Mouse (Mus musculus): Measurements from ENCODE around the gene Sdcbp2. TPM values are rescaled to one million over a fixed set of nuclear protein-coding genes. Genes with fewer than 3 reads are reported as not detected.

The Sdcbp2 gene
- 1 to 10 TPM; 1.7 to 2.7 (median 2.5) TPM for total RNA-seq (2022)

- no peak for DNase-seq (ENCODE audit: low spot score)
These were observed at the start of gene Sdcbp2 for GRCm38 (mm10) chr2:151571873-151572700. TSS of gene Sdcbp2 (plus strand) at chr2:151572622.

GRCm38 (mm10) chr2:151524324-151525041 lies 47.9 kb upstream of the Sdcbp2 start:
- no peak for DNase-seq (ENCODE audit: low spot score)

- DNase-seq (ENCODE audit: low spot score): no peak
These were observed 46.9 kb upstream of the Sdcbp2 start for GRCm38 (mm10) chr2:151525520-151525919.

GRCm38 (mm10) chr2:151528066-151528465 lies 44.4 kb upstream of the Sdcbp2 start:
- DNase-seq (ENCODE audit: low spot score): no peak

- DNase-seq (ENCODE audit: low spot score): no peak
These were observed 43.3 kb upstream of the Sdcbp2 start for GRCm38 (mm10) chr2:151529169-151529568.

GRCm38 (mm10) chr2:151530378-151531230 lies 41.8 kb upstream of the Sdcbp2 start:
- DNase-seq (ENCODE audit: low spot score): no peak

- DNase-seq (ENCODE audit: low spot score): no peak
These were observed 38.8 kb upstream of the Sdcbp2 start for GRCm38 (mm10) chr2:151533632-151534031.

- DNase-seq (ENCODE audit: low spot score): no peak
These were observed 36.3 kb upstream of the Sdcbp2 start for GRCm38 (mm10) chr2:151535961-151536617.

- peak; percentile 49 for DNase-seq (ENCODE audit: low spot score)
These were observed 35.8 kb upstream of the Sdcbp2 start for GRCm38 (mm10) chr2:151536618-151536974.

GRCm38 (mm10) chr2:151538646-151539045 lies 33.8 kb upstream of the Sdcbp2 start:
- DNase-seq (ENCODE audit: low spot score): no peak

GRCm38 (mm10) chr2:151542323-151543062 lies 29.9 kb upstream of the Sdcbp2 start, which contains the start of gene Fkbp1a:
TSS of gene Fkbp1a (plus strand) at chr2:151542483.
- peak; percentile 97 for DNase-seq (ENCODE audit: low spot score)

GRCm38 (mm10) chr2:151543063-151543895 lies 29.1 kb upstream of the Sdcbp2 start:
- DNase-seq (ENCODE audit: low spot score): peak; percentile 65

- no peak for DNase-seq (ENCODE audit: low spot score)
These were observed 27.7 kb upstream of the Sdcbp2 start for GRCm38 (mm10) chr2:151544673-151545072.

- no peak for DNase-seq (ENCODE audit: low spot score)
These were observed 25.9 kb upstream of the Sdcbp2 start for GRCm38 (mm10) chr2:151546571-151546970.

GRCm38 (mm10) chr2:151549615-151550121 lies 22.8 kb upstream of the Sdcbp2 start:
- no peak for DNase-seq (ENCODE audit: low spot score)

- DNase-seq (ENCODE audit: low spot score): no peak
These were observed 9.2 kb upstream of the Sdcbp2 start for GRCm38 (mm10) chr2:151562930-151563921.

- DNase-seq (ENCODE audit: low spot score): no peak
These were observed 8.4 kb upstream of the Sdcbp2 start for GRCm38 (mm10) chr2:151564006-151564405.

GRCm38 (mm10) chr2:151564986-151565385 lies 7.4 kb upstream of the Sdcbp2 start:
- DNase-seq (ENCODE audit: low spot score): no peak

Measured in heart, adult 8-10 months (tissue).